Mouse (Mus musculus): ENCODE measurements around the gene Zap70. TPM values are rescaled to one million over a fixed set of nuclear protein-coding genes. Genes with fewer than 3 reads are reported as not detected.

Zap70 gene
- total RNA-seq, 2 experiments from 2014 or later = 1.7 to 2.1 TPM

GRCm38 (mm10) chr1:36782476-36782875 is 20.9 kb downstream of the Zap70 start:
- no peak overlapping the region for H3K27ac ChIP-seq
- intact Hi-C loops (cut with DNase I) = loop anchor here (5.0 to 10.0 kb wide), 3 partner anchors 282 to 410 kb away; no protein-coding TSS in a partner anchor
- TF ChIP-seq CTCF (IDR thresholded peaks at IDR 0.05) = peak; percentile 14
- no peak for DNase-seq (ENCODE audit: extremely low spot score in 1 of 2, low spot score in 2 of 2)
- no peak overlapping the region for H3K4me3 ChIP-seq

GRCm38 (mm10) chr1:36784365-36785134 is 23.0 kb downstream of the Zap70 start:
- H3K27ac ChIP-seq = peak overlapping the region; percentile 72
- peak; percentile 82 to 87 for DNase-seq (ENCODE audit: extremely low spot score in 1 of 2, low spot score in 2 of 2)
- intact Hi-C loops (cut with DNase I) = loop anchor here (1.0 to 10.0 kb wide), 4 partner anchors 280 to 466 kb away; no protein-coding TSS in a partner anchor
- peak; percentile 92 for TF ChIP-seq CTCF (IDR thresholded peaks at IDR 0.05)
- peak overlapping the region; percentile 50 for H3K4me3 ChIP-seq

GRCm38 (mm10) chr1:36785238-36785641 is 23.6 kb downstream of the Zap70 start:
- H3K27ac ChIP-seq = peak overlapping the region; percentile 72; the same call in 1 of the 2 replicates
- H3K4me3 ChIP-seq = peak overlapping the region; percentile 50
- DNase-seq (ENCODE audit: extremely low spot score in 1 of 2, low spot score in 2 of 2) = no peak
- intact Hi-C loops (cut with DNase I) = loop anchor here (10.0 kb wide), 1 partner anchor 280 kb away; no protein-coding TSS in a partner anchor
- TF ChIP-seq CTCF (IDR thresholded peaks at IDR 0.05) = no peak; the same call in 1 of the 2 replicates

DNA sequence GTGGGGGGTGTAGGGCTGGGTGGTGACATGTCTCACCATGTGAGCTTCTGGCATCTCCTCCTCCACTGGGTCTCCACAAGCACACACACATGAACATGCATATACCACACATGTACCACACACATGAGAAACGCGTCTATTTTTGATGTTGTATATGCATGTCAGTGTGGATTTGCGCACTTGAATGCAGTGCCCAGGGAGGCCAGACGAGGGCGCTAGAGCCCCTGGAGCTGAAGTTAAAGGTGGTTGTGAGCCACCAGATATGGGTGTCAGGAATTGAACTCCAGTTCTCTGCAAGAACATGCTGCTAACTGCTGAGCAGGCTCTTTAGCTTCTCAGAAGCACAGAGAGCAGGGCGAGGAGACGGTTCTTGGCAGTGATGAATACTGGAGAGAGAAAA is 24.8 kb downstream of the Zap70 start:
- peak; percentile 35 for TF ChIP-seq CTCF (IDR thresholded peaks at IDR 0.05)
- DNase-seq (ENCODE audit: extremely low spot score in 1 of 2, low spot score in 2 of 2) = no peak
- Histone ChIP-seq H3K4me3 (no peak overlapping the region), H3K27ac (no peak overlapping the region)
- intact Hi-C loops (cut with DNase I) = loop anchor here (10.0 kb wide), 1 partner anchor 278 kb away; no protein-coding TSS in a partner anchor

DNA sequence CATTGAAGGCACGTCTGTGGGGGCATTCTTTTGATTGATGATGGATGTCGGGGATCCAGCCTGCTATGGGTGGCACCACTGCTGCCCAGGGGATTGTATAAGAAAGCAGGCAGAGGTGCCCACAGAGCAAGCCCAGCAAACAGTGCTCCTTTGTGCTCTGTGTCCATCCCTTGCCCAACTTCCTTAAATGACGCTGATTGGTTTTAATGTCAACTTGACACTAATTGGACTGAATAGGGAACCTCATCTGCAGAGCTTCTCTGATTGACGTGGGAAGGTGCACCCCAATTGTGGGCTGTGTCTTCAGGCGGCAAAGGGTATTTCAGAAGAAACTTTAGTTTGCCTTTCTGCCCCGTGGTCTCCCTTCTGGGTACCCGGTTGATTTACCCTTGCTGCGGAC is 27.8 kb downstream of the Zap70 start:
- intact Hi-C loops (cut with DNase I) = loop anchor here (10.0 kb wide), 1 partner anchor 275 kb away; no protein-coding TSS in a partner anchor
- no peak for TF ChIP-seq CTCF (IDR thresholded peaks at IDR 0.05)
- no peak for DNase-seq (ENCODE audit: extremely low spot score in 1 of 2, low spot score in 2 of 2)
- H3K27ac ChIP-seq = no peak overlapping the region
- H3K4me3 ChIP-seq = no peak overlapping the region

GRCm38 (mm10) chr1:36796711-36797110 is 35.1 kb downstream of the Zap70 start:
- no peak for DNase-seq (ENCODE audit: extremely low spot score in 1 of 2, low spot score in 2 of 2)
- intact Hi-C loops (cut with DNase I) = no loop called here

DNA sequence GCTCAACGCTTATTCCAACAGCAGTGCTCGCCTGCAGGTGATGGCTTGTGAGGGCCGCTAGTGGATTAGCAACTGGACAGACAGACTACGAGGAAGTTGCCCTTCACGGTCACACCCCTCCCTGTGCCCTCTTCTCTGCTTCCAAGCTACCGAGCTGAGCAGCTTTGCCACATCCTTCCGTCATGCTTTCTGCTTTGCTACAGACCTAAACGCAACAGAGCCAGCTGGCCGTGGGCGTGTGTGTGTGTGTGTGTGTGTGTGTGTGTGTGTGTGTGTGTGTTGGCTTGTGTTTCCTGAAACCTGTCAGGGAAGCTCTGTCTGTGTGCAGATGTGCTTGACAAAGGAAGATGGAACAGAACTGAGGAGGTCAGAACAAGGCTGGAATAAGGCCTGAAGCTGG is 35.9 kb downstream of the Zap70 start:
- DNase-seq (ENCODE audit: extremely low spot score in 1 of 2, low spot score in 2 of 2) = peak; percentile 48 to 65
- Histone ChIP-seq H3K4me3 (no peak overlapping the region), H3K27ac (no peak overlapping the region; the same call in 1 of the 2 replicates)
- intact Hi-C loops (cut with DNase I) = no loop called here
- no peak for TF ChIP-seq CTCF (IDR thresholded peaks at IDR 0.05)

More at GRCm38 (mm10) chr1:36796711-36797110, 35.1 kb downstream of the Zap70 start:
- Histone ChIP-seq H3K27ac (no peak overlapping the region), H3K4me3 (no peak overlapping the region)
- no peak for TF ChIP-seq CTCF (IDR thresholded peaks at IDR 0.05)

DNA sequence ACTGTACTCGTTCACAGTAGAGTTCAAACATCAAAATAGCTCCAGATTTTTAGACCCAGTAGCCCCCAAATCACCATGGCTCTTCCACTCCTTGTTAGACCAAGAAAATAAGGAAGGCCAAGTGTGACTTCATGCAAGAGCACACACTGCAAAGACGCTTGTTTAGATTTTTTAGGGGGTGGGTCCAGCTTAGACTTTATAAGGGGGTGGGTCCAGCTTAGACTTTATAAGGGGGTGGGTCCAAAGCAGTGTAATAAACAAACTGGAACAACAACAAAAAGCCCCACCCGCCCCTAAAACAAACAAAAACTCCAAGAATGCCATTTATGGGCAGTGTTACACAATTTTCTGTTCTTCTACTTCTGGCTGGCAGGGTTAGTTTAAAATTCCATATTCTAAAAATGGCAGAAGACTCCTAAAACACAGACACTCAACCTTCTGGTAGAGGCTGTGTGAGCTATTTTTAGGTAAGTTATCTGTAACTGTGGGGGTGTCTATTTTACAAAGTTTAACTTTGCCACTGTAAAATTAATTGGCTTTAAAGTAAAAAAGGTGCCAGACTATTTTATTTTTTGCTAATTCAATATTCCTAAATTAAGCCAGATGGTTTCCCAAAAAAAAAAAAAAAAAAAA is 38.9 kb downstream of the Zap70 start:
- intact Hi-C loops (cut with DNase I) = no loop called here
- H3K27ac ChIP-seq = peak overlapping the region; percentile 50; the same call in 1 of the 2 replicates
- H3K4me3 ChIP-seq = no peak overlapping the region
- DNase-seq (ENCODE audit: extremely low spot score in 1 of 2, low spot score in 2 of 2) = no peak
- TF ChIP-seq CTCF (IDR thresholded peaks at IDR 0.05) = no peak

DNA sequence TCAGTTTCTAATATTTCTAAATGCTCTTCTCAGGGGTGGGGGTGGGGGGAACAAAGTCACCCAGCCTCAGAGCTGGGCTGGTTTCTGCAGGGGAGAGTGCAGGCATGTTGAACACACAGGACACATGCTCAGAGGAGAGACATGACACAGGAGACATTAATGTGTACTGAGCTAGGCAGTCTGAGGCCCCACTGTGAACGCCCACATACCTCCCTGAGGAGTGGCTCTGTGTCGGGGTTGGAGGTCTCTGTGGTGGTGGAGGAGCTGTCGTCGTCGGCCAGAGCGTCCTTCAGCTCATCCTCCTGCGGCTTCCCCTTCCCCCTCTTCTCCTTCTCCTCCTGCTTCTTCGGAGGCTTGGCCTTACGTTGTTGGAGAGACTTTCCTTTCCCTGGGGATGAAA is 42.7 kb downstream of the Zap70 start:
- Histone ChIP-seq H3K27ac (no peak overlapping the region), H3K4me3 (no peak overlapping the region)
- intact Hi-C loops (cut with DNase I) = no loop called here
- no peak for DNase-seq (ENCODE audit: extremely low spot score in 1 of 2, low spot score in 2 of 2)
- no peak for TF ChIP-seq CTCF (IDR thresholded peaks at IDR 0.05)

- no peak for TF ChIP-seq CTCF (IDR thresholded peaks at IDR 0.05)
- DNase-seq (ENCODE audit: extremely low spot score in 1 of 2, low spot score in 2 of 2) = no peak
- Histone ChIP-seq H3K27ac (no peak overlapping the region), H3K4me3 (no peak overlapping the region)
- intact Hi-C loops (cut with DNase I) = no loop called here
Measured at GRCm38 (mm10) chr1:36804833-36805232, 43.2 kb downstream of the Zap70 start.

- Histone ChIP-seq H3K27ac (no peak overlapping the region), H3K4me3 (no peak overlapping the region)
- no peak for TF ChIP-seq CTCF (IDR thresholded peaks at IDR 0.05)
- DNase-seq (ENCODE audit: extremely low spot score in 1 of 2, low spot score in 2 of 2) = no peak
- intact Hi-C loops (cut with DNase I) = no loop called here
Measured at GRCm38 (mm10) chr1:36806181-36806905, 44.7 kb downstream of the Zap70 start.

Measured in left cerebral cortex, adult 2 months (tissue).